8 mouse cellular contexts compared by ENCODE assay signal in genomic region chr15:25637727-25638126, GRCm38 (mm10). TPM values are rescaled to one million over a fixed set of nuclear protein-coding genes. Genes with fewer than 3 reads are reported as not detected.
DNase-seq lines count a peak whose midpoint lies in the region; ATAC-seq and TF ChIP-seq lines count a peak whose summit lies in the region.

No protein-coding gene starts in this region.

- peak overlapping the region; percentile 21 for H3K27ac ChIP-seq in liver, adult 2 months (replicated peaks; ENCODE audit: insufficient read depth, low read depth, low read length)
- H3K27ac ChIP-seq in neural tube, embryonic 15.5 days (replicated peaks) = no peak overlapping the region
- no peak overlapping the region for H3K27ac ChIP-seq in midbrain, embryonic 15.5 days

- no peak for TF ChIP-seq POLR2A in liver, adult 2 months (IDR thresholded peaks at IDR 0.05; ENCODE audit: extremely low read depth, insufficient read depth, low read length)

- H3K79me2 ChIP-seq in liver, adult 2 months (ENCODE audit: control insufficient read depth, insufficient read depth, low read length) = peaks cover 45% of the 10 kb centered on the region

- intact Hi-C loops in gastrocnemius, postnatal 14 days (cut with DNase I; ENCODE audit: low total_unique reads) = loop anchor here (10.0 kb wide), 1 partner anchor 193 kb away; no protein-coding TSS in a partner anchor

- peaks cover 43% of the 10 kb centered on the region for H3K4me1 ChIP-seq in liver, adult 2 months (ENCODE audit: control insufficient read depth, insufficient read depth, low read length)
- H3K4me1 ChIP-seq in neural tube, embryonic 15.5 days = 0 out of 2 replicates have a peak, but pooled peaks cover 3% of the 10 kb centered on the region
- no peaks in the 10 kb centered on the region for H3K4me1 ChIP-seq in midbrain, embryonic 15.5 days

- H3K9me3 ChIP-seq in neural tube, embryonic 15.5 days (replicated peaks) = no peaks in the 10 kb centered on the region
- no peaks in the 10 kb centered on the region for H3K9me3 ChIP-seq in midbrain, embryonic 15.5 days

- no peak for TF ChIP-seq CTCF in liver, adult 2 months (IDR thresholded peaks at IDR 0.05; ENCODE audit: low read depth, low read length)

- no peak overlapping the region for H3K9ac ChIP-seq in liver, adult 2 months (ENCODE audit: low read depth, low read length)
- H3K9ac ChIP-seq in neural tube, embryonic 15.5 days (replicated peaks) = no peak overlapping the region
- H3K9ac ChIP-seq in midbrain, embryonic 15.5 days = no peak overlapping the region

- no peak overlapping the region for H3K4me3 ChIP-seq in liver, adult 2 months (ENCODE audit: insufficient read depth, low read depth, low read length)
- no peak overlapping the region for H3K4me3 ChIP-seq in neural tube, embryonic 15.5 days (replicated peaks)
- no peak overlapping the region for H3K4me3 ChIP-seq in midbrain, embryonic 15.5 days

- 30% methylated on average over 9 of the region's 9 CpGs for WGBS in liver, adult 2 months
- 73% methylated on average over 9 of the region's 9 CpGs for WGBS in neural tube, embryonic 15.5 days
- 89% methylated on average over 9 of the region's 9 CpGs for WGBS in midbrain, embryonic 15.5 days

- H3K27me3 ChIP-seq in liver, adult 2 months (ENCODE audit: control insufficient read depth, insufficient read depth, low read length) = no peaks in the 10 kb centered on the region
- no peaks in the 10 kb centered on the region for H3K27me3 ChIP-seq in neural tube, embryonic 15.5 days (replicated peaks)
- no peaks in the 10 kb centered on the region for H3K27me3 ChIP-seq in midbrain, embryonic 15.5 days (replicated peaks)

- peak; percentile 83 for DNase-seq in liver, adult 2 months (ENCODE audit: extremely low read depth, low read depth, low spot score)
- DNase-seq in liver = no peak
- DNase-seq in gastrocnemius, postnatal 14 days = peak; percentile 63
- DNase-seq in kidney, postnatal 14 days = peak; percentile 83
- peak; percentile 39 for DNase-seq in right cerebral cortex, postnatal 25 days

- no peak for ATAC-seq in neural tube, embryonic 15.5 days (ENCODE audit: low FRiP score)
- ATAC-seq in midbrain, embryonic 15.5 days (replicated peaks) = no peak
- ATAC-seq in cerebellum, adult (ENCODE audit: insufficient number of reproducible peaks, low FRiP score, low TSS enrichment) = no peak

- H3K36me3 ChIP-seq in liver, adult 2 months (ENCODE audit: control insufficient read depth, insufficient read depth, low read length) = no peaks in the 10 kb centered on the region
- H3K36me3 ChIP-seq in neural tube, embryonic 15.5 days = no peaks in the 10 kb centered on the region
- H3K36me3 ChIP-seq in midbrain, embryonic 15.5 days (replicated peaks) = no peaks in the 10 kb centered on the region

- no peak overlapping the region for H3K4me2 ChIP-seq in neural tube, embryonic 15.5 days
- H3K4me2 ChIP-seq in midbrain, embryonic 15.5 days = no peak overlapping the region

RNA-seq across cellular contexts. Expression of gene Myo10, which starts 15.4 kb away (rescaled TPM):
- 21.4 and 21.5 TPM in 2 replicates for total RNA-seq in liver, adult 2 months (2014; rRNA removed)
- 11.9 and 15.7 TPM in 2 replicates for polyA plus RNA-seq in liver, adult 2 months (2012; rRNA removed)
- total RNA-seq in gastrocnemius, postnatal 14 days (2021) = 10 to 100 TPM; 48.2 to 50.7 TPM
- 19.5 and 26.1 TPM in 2 replicates for polyA plus RNA-seq in neural tube, embryonic 15.5 days (2015; fragmentation: Nextera tagmentation; extraction: Ambion mirVana)
- polyA plus RNA-seq in midbrain, embryonic 15.5 days (2015; fragmentation: Nextera tagmentation; extraction: Ambion mirVana) = 28.1 and 30.8 TPM in 2 replicates
